Mouse (Mus musculus) macrophage (primary cell): ENCODE measurements around the gene Pir. TPM values are rescaled to one million over a fixed set of nuclear protein-coding genes. Genes with fewer than 3 reads are reported as not detected.

ENCODE experiments used
- polyA plus RNA-seq: library from polyadenylated mRNA; stranded (reverse); fragments of 250-400 nt; gene quantifications from 3 replicates; pipeline ENCODE4 v1.2.4, GENCODE M21; 2018; ENCODE audit warnings: inconsistent platforms

Pir gene
- polyA plus RNA-seq, 1 experiment from 2014 or later = 2.4 TPM

Other genes starting within 250 kb of the Pir start
- gene Car5b, start 241.4 kb upstream of the Pir start, polyA plus RNA-seq = 0.48 to 1.1 TPM (median 0.67 TPM) in 3 replicates
- 2.0 to 4.1 TPM (median 2.7 TPM) in 3 replicates for gene Siah1b, start 192.9 kb upstream of the Pir start, polyA plus RNA-seq
- gene Cltrn, start 180.5 kb upstream of the Pir start, polyA plus RNA-seq = not detected in 3 replicates
- not detected in 3 replicates for gene Ace2, start 130.0 kb upstream of the Pir start, polyA plus RNA-seq
- 0.12 to 0.13 TPM in 2 of 3 replicates, not detected in the other for gene Bmx, start 11.2 kb upstream of the Pir start, polyA plus RNA-seq
- gene Vegfd, start 104.0 kb downstream of the Pir start, polyA plus RNA-seq = not detected in 3 replicates
- gene Piga, start 150.4 kb downstream of the Pir start, polyA plus RNA-seq = 2.8 to 3.8 TPM (median 2.9 TPM) in 3 replicates
- not detected in 3 replicates for gene Asb11, start 167.6 kb downstream of the Pir start, polyA plus RNA-seq
- gene Asb9, start 237.0 kb downstream of the Pir start, polyA plus RNA-seq = not detected in 3 replicates